Comparison of ENCODE assay signal across 19 mouse cellular contexts in genomic region chr5:23943534-23943933, GRCm38 (mm10).
A peak's percentile ranks its signal among the peaks of the same experiment; 100 is the strongest.
DNase-seq lines count a peak whose midpoint lies in the region; ATAC-seq and TF ChIP-seq lines count a peak whose summit lies in the region.
"Had no signal": no experiment of that assay in that cellular context is flagged by ENCODE, and none has a peak within 500 bp of the region (broad histone marks: within the 10 kb centered on the region; RNA-seq: fewer than 3 reads in every experiment).

No protein-coding gene starts in this region.

- no peak overlapping the region for H3K4me2 ChIP-seq in neural tube, embryonic 15.5 days
- H3K4me2 ChIP-seq: embryonic facial prominence, embryonic 12.5 days; forebrain, embryonic 13.5 days; forebrain, embryonic 15.5 days had no signal

- H3K27me3 ChIP-seq in neural tube, embryonic 15.5 days (replicated peaks): no peaks in the 10 kb centered on the region
- H3K27me3 ChIP-seq in cerebellum, adult 2 months (ENCODE audit: control insufficient read depth, insufficient read depth, low read length): no peaks in the 10 kb centered on the region
- H3K27me3 ChIP-seq: embryonic facial prominence, embryonic 12.5 days; forebrain, embryonic 13.5 days; forebrain, embryonic 15.5 days had no signal

- no peak for ATAC-seq in neural tube, embryonic 15.5 days (ENCODE audit: low FRiP score)
- ATAC-seq: forebrain, embryonic 13.5 days; forebrain, embryonic 15.5 days; forebrain, postnatal 0 days had no signal

- H3K36me3 ChIP-seq in neural tube, embryonic 15.5 days: no peaks in the 10 kb centered on the region
- H3K36me3 ChIP-seq: embryonic facial prominence, embryonic 10.5 days; embryonic facial prominence, embryonic 12.5 days; forebrain, embryonic 15.5 days had no signal

- no peaks in the 10 kb centered on the region for H3K9me3 ChIP-seq in neural tube, embryonic 15.5 days (replicated peaks)
- H3K9me3 ChIP-seq: embryonic facial prominence, embryonic 10.5 days; embryonic facial prominence, embryonic 12.5 days; forebrain, embryonic 13.5 days; forebrain, embryonic 15.5 days had no signal

- DNase-seq in 416B (ENCODE audit: low read depth) (peak; percentile 42), NIH3T3 (ENCODE audit: low read depth) (peak; percentile 11)
- peak; percentile 6 for DNase-seq in induced T-regulatory cell, adult 2 months (ENCODE audit: low read depth)
- no peak for DNase-seq in cerebellum, adult 2 months
- no peak for DNase-seq in layer of hippocampus, adult 18-20 months (ENCODE audit: low spot score in 2 of 2)
- DNase-seq: adrenal gland, adult 8-10 months; adrenal gland, postnatal 14 days; adrenal gland, postnatal 36 days; cerebellum, adult 11-12 months; cerebellum, adult 8-10 months; cerebellum, adult 9-11 months; cerebellum, postnatal 14 days; cerebellum, postnatal 36 days; forebrain, postnatal 0 days had no signal

- TF ChIP-seq POLR2A in cerebellum, adult 2 months (IDR thresholded peaks at IDR 0.05; ENCODE audit: borderline replicate concordance, insufficient read depth, low read length): no peak

- H3K9ac ChIP-seq in neural tube, embryonic 15.5 days (replicated peaks): no peak overlapping the region
- H3K9ac ChIP-seq: embryonic facial prominence, embryonic 12.5 days; forebrain, embryonic 13.5 days; forebrain, embryonic 15.5 days; forebrain, postnatal 0 days had no signal

- H3K4me3 ChIP-seq in neural tube, embryonic 15.5 days (replicated peaks): no peak overlapping the region
- no peak overlapping the region for H3K4me3 ChIP-seq in cerebellum, adult 2 months (replicated peaks; ENCODE audit: insufficient read depth, low read depth, low read length)
- H3K4me3 ChIP-seq: embryonic facial prominence, embryonic 10.5 days; embryonic facial prominence, embryonic 12.5 days; forebrain, embryonic 13.5 days; forebrain, embryonic 15.5 days had no signal

- no peak overlapping the region for H3K27ac ChIP-seq in neural tube, embryonic 15.5 days (replicated peaks)
- H3K27ac ChIP-seq in cerebellum, adult 2 months (ENCODE audit: insufficient read depth, low read length): no peak overlapping the region
- H3K27ac ChIP-seq: embryonic facial prominence, embryonic 10.5 days; embryonic facial prominence, embryonic 12.5 days; forebrain, embryonic 13.5 days; forebrain, embryonic 15.5 days had no signal

- no peaks in the 10 kb centered on the region for H3K4me1 ChIP-seq in neural tube, embryonic 15.5 days
- no peaks in the 10 kb centered on the region for H3K4me1 ChIP-seq in cerebellum, adult 2 months (ENCODE audit: control insufficient read depth, insufficient read depth, low read length)
- H3K4me1 ChIP-seq: embryonic facial prominence, embryonic 10.5 days; embryonic facial prominence, embryonic 12.5 days; forebrain, embryonic 13.5 days; forebrain, embryonic 15.5 days had no signal

- no peak for TF ChIP-seq CTCF in cerebellum, adult 2 months (IDR thresholded peaks at IDR 0.05; ENCODE audit: borderline replicate concordance, insufficient read depth, low read depth, low read length)

- 86% methylated on average over 2 of the region's 2 CpGs for whole genome bisulfite sequencing in neural tube, embryonic 15.5 days
- 96% methylated on average over 2 of the region's 2 CpGs for WGBS in cerebellum, adult 2 months

Comparison
In these comparisons a context has a peak if more than half of its experiments do, and no peak if none do; other contexts are left out.
1. DNase-seq: peak in 416B (single experiment), NIH3T3 (single experiment) and induced T-regulatory cell, adult 2 months (single experiment); none in cerebellum, adult 2 months (0 of 2) and layer of hippocampus, adult 18-20 months (0 of 2).